Mouse (Mus musculus): ENCODE data around the gene Gm7978.
"Not testable (repeated sequence)": the region's sequence is repeated elsewhere in the genome, so short reads cannot be mapped to it uniquely, and the experiment has no call there.

Gm7978 gene

GRCm38 (mm10) chr5:95736073-95736472 is at the start of gene Gm7978:
TSS of gene Gm7978 (minus strand) at chr5:95736173.
- DNase-seq (ENCODE audit: low spot score) = not testable (repeated sequence)

- not testable (repeated sequence) for DNase-seq (ENCODE audit: low spot score)
Measured at GRCm38 (mm10) chr5:95775690-95776089, 39.7 kb upstream of the Gm7978 start, which contains the start of gene E330014E10Rik. TSS of gene E330014E10Rik (plus strand) at chr5:95775990.

GRCm38 (mm10) chr5:95741714-95742113 is 5.7 kb upstream of the Gm7978 start, which contains the start of gene Gm7982:
TSS of gene Gm7982 (plus strand) at chr5:95742014.
- not testable (repeated sequence) for DNase-seq (ENCODE audit: low spot score)
